17 mouse cellular contexts compared by ENCODE assay signal in the genomic region with DNA sequence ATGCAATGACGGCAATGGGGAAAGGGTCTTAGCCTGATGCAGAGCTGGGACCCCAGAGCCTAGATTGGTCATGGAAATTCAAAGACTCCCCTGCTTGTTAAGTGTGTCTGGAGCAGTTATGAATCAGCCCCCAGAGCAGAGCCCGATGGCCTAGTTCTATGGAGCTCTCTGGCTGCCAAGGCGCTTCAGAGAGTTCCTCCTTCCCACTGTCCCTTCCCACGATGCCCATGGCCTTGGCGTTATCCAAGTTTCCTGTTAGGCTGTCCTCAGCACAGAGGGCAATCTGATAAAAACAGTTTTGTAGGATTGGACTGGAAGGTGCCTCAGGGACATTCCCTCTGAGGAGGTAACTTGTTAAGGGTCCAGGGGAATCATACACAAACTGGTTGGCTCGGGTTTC.
DNase-seq lines count a peak whose midpoint lies in the region.
"Had no signal": no experiment of that assay in that cellular context is flagged by ENCODE, and none has a peak within 500 bp of the region (broad histone marks: within the 10 kb centered on the region; RNA-seq: fewer than 3 reads in every experiment).

No protein-coding gene starts in this region.

- peak; percentile 27 for DNase-seq in ovary, postnatal 36 days (ENCODE audit: low spot score)
- DNase-seq in ovary, postnatal 14 days (ENCODE audit: low spot score), result no peak
- DNase-seq in adrenal gland, adult 2 months, result peak; percentile 86
- peak; percentile 75 for DNase-seq in adrenal gland, postnatal 10 days
- DNase-seq in adrenal gland, postnatal 36 days, result peak; percentile 74 to 82
- no peak for DNase-seq in lung, postnatal 14 days
- no peak for DNase-seq in gastrocnemius, postnatal 4 days (ENCODE audit: low spot score in 2 of 2)
- no peak for DNase-seq in heart, adult 11 months
- DNase-seq: cerebellum, adult 18-20 months; cerebellum, adult 9-10 months; cerebellum, postnatal 14 days; forebrain, postnatal 0 days; gastrocnemius, adult 2 months; gastrocnemius, postnatal 14 days; heart, adult 2 months; heart, postnatal 14 days; heart, postnatal 4 days had no signal

Comparison
In these comparisons a context has a peak if more than half of its experiments do, and no peak if none do; other contexts are left out.
1. DNase-seq: peak in ovary, postnatal 36 days (single experiment), adrenal gland, adult 2 months (single experiment), adrenal gland, postnatal 10 days (single experiment) and adrenal gland, postnatal 36 days (2 of 2); none in ovary, postnatal 14 days (single experiment), lung, postnatal 14 days (single experiment), gastrocnemius, postnatal 4 days (0 of 2) and heart, adult 11 months (single experiment).